Comparison of ENCODE assay signal across 22 mouse cellular contexts in genomic region chr4:64020930-64021589, GRCm38 (mm10).
"Had no signal": no experiment of that assay in that cellular context is flagged by ENCODE, and none has a peak within 500 bp of the region (broad histone marks: within the 10 kb centered on the region; RNA-seq: fewer than 3 reads in every experiment).

No protein-coding gene starts in this region.

- H3K4me1 ChIP-seq: limb, embryonic 12.5 days; limb, embryonic 15.5 days; midbrain, embryonic 12.5 days; midbrain, embryonic 15.5 days had no signal

- H3K4me2 ChIP-seq: limb, embryonic 12.5 days; limb, embryonic 15.5 days; liver, embryonic 11.5 days; midbrain, embryonic 12.5 days; midbrain, embryonic 15.5 days had no signal

- H3K4me3 ChIP-seq: layer of hippocampus, adult 2 months; left cerebral cortex, adult 2 months; limb, embryonic 12.5 days; limb, embryonic 15.5 days; midbrain, embryonic 12.5 days; midbrain, embryonic 15.5 days had no signal

- ATAC-seq: intestine, postnatal 0 days; liver, postnatal 0 days; midbrain, embryonic 15.5 days had no signal

- H3K9me3 ChIP-seq: limb, embryonic 12.5 days; limb, embryonic 15.5 days; midbrain, embryonic 12.5 days; midbrain, embryonic 15.5 days had no signal

- H3K27me3 ChIP-seq: limb, embryonic 12.5 days; limb, embryonic 15.5 days; midbrain, embryonic 12.5 days; midbrain, embryonic 15.5 days had no signal

- H3K36me3 ChIP-seq: midbrain, embryonic 12.5 days; midbrain, embryonic 15.5 days had no signal

- DNase-seq: kidney, adult 9 months; kidney, postnatal 25 days; layer of hippocampus, postnatal 36 days; left cerebral cortex, postnatal 4 days; liver, postnatal 0 days; lung, postnatal 14 days; right cerebral cortex, adult 18-20 months; right cerebral cortex, postnatal 14 days; right cerebral cortex, postnatal 4 days; thymus, adult 2 months; thymus, postnatal 14 days; thymus, postnatal 4 days had no signal

- H3K27ac ChIP-seq: layer of hippocampus, adult 2 months; left cerebral cortex, adult 2 months; limb, embryonic 12.5 days; limb, embryonic 15.5 days; liver, embryonic 14.5 days; midbrain, embryonic 12.5 days; midbrain, embryonic 15.5 days; stomach, postnatal 0 days had no signal

- H3K9ac ChIP-seq: limb, embryonic 12.5 days; limb, embryonic 15.5 days; liver, embryonic 14.5 days; liver, postnatal 0 days; midbrain, embryonic 12.5 days; midbrain, embryonic 15.5 days had no signal
